Comparison of ENCODE assay signal across 12 mouse cellular contexts in the genomic region with DNA sequence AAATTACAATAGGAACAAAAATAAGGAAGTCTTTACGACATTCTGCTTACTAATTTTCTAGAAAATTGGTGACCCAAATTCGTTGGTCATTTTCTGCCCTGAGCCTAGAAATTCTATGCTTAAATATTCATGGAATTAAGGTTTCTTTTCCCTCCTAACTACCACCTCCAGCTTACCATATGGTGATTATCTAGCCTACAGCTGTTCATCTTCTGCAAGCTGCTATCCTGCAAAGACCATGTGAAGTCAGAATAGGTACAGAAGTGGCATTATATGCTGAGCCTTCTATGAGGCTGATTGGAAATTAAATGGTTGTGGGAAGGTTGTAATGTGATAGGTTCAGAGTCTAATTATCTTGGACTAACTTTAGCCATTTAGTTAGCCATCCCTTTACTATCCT.
DNase-seq lines count a peak whose midpoint lies in the region.
"Had no signal": no experiment of that assay in that cellular context is flagged by ENCODE, and none has a peak within 500 bp of the region (broad histone marks: within the 10 kb centered on the region; RNA-seq: fewer than 3 reads in every experiment).

No protein-coding gene starts in this region.

- DNase-seq in cerebellum, adult 8-10 months = peak; percentile 14
- DNase-seq in cerebellum, postnatal 36 days = no peak
- peak; percentile 5 for DNase-seq in layer of hippocampus, adult 11-12 months (ENCODE audit: low spot score)
- no peak for DNase-seq in layer of hippocampus, adult 9-11 months
- peak; percentile 40 for DNase-seq in cerebellum, adult 9-11 months
- no peak for DNase-seq in B cell, adult 2 months
- DNase-seq: adrenal gland, adult 8-10 months; adrenal gland, postnatal 36 days; embryo, embryonic 11 days; gastrocnemius, adult 2 months; gastrocnemius, postnatal 25 days; kidney, adult 2 months had no signal

Comparison
In these comparisons a context has a peak if more than half of its experiments do, and no peak if none do; other contexts are left out.
1. DNase-seq: peak in cerebellum, adult 8-10 months (single experiment), layer of hippocampus, adult 11-12 months (single experiment) and cerebellum, adult 9-11 months (single experiment); none in cerebellum, postnatal 36 days (0 of 2), layer of hippocampus, adult 9-11 months (single experiment) and B cell, adult 2 months (0 of 2).